In genomic region chr2:127367126-127367820, GRCm38 (mm10) we compare ENCODE assay signal across 26 mouse cellular contexts. TPM values are rescaled to one million over a fixed set of nuclear protein-coding genes. Genes with fewer than 3 reads are reported as not detected.
A peak's percentile ranks its signal among the peaks of the same experiment; 100 is the strongest.
DNase-seq lines count a peak whose midpoint lies in the region; ATAC-seq lines count a peak whose summit lies in the region.
"Had no signal": no experiment of that assay in that cellular context is flagged by ENCODE, and none has a peak within 500 bp of the region (broad histone marks: within the 10 kb centered on the region; RNA-seq: fewer than 3 reads in every experiment).

No protein-coding gene starts in this region.

- no peaks in the 10 kb centered on the region for H3K9me3 ChIP-seq in heart, embryonic 13.5 days
- H3K9me3 ChIP-seq in liver, embryonic 15.5 days (replicated peaks): no peaks in the 10 kb centered on the region
- H3K9me3 ChIP-seq: embryonic facial prominence, embryonic 10.5 days; forebrain, embryonic 15.5 days; hindbrain, embryonic 15.5 days; limb, embryonic 12.5 days; lung, embryonic 15.5 days had no signal

- no peak overlapping the region for H3K9ac ChIP-seq in heart, embryonic 13.5 days
- H3K9ac ChIP-seq in liver, embryonic 15.5 days: peak overlapping the region; percentile 78
- H3K9ac ChIP-seq: forebrain, embryonic 15.5 days; hindbrain, embryonic 15.5 days; limb, embryonic 12.5 days; lung, embryonic 15.5 days had no signal

- no peaks in the 10 kb centered on the region for H3K36me3 ChIP-seq in heart, embryonic 13.5 days
- H3K36me3 ChIP-seq in liver, embryonic 15.5 days (replicated peaks): peaks cover 18% of the 10 kb centered on the region; the same call in 1 of the 2 replicates
- H3K36me3 ChIP-seq: embryonic facial prominence, embryonic 10.5 days; forebrain, embryonic 15.5 days; hindbrain, embryonic 15.5 days; limb, embryonic 12.5 days; lung, embryonic 15.5 days had no signal

- H3K27ac ChIP-seq in heart, embryonic 13.5 days (replicated peaks): no peak overlapping the region
- peak overlapping the region; percentile 93 for H3K27ac ChIP-seq in liver, embryonic 15.5 days (replicated peaks)
- H3K27ac ChIP-seq: embryonic facial prominence, embryonic 10.5 days; forebrain, embryonic 15.5 days; hindbrain, embryonic 15.5 days; limb, embryonic 12.5 days; lung, embryonic 15.5 days had no signal

- DNase-seq in heart, postnatal 36 days: no peak
- peak; percentile 92 for DNase-seq in kidney, adult 9 months
- DNase-seq in kidney, postnatal 14 days: peak; percentile 72
- DNase-seq in left cerebral cortex, postnatal 36 days (ENCODE audit: low spot score in 2 of 2): no peak
- no peak for DNase-seq in cerebellum, adult 9-11 months
- DNase-seq: cerebellum, adult 2 months; gastrocnemius, postnatal 14 days; heart, adult 18-20 months; heart, postnatal 14 days; lung, postnatal 4 days; retina, postnatal 1 day; right cerebral cortex, postnatal 4 days had no signal

- no peak overlapping the region for H3K4me3 ChIP-seq in heart, embryonic 13.5 days
- H3K4me3 ChIP-seq in liver, embryonic 15.5 days (replicated peaks): peak overlapping the region; percentile 78
- H3K4me3 ChIP-seq: embryonic facial prominence, embryonic 10.5 days; forebrain, embryonic 15.5 days; hindbrain, embryonic 15.5 days; limb, embryonic 12.5 days; lung, embryonic 15.5 days had no signal

- peak overlapping the region; percentile 93 for H3K4me2 ChIP-seq in heart, embryonic 13.5 days
- peak overlapping the region; percentile 96 for H3K4me2 ChIP-seq in liver, embryonic 15.5 days
- H3K4me2 ChIP-seq: forebrain, embryonic 15.5 days; hindbrain, embryonic 15.5 days; limb, embryonic 12.5 days; lung, embryonic 15.5 days had no signal

- peaks cover 57% of the 10 kb centered on the region for H3K27me3 ChIP-seq in heart, embryonic 13.5 days (replicated peaks)
- peaks cover 54% of the 10 kb centered on the region for H3K27me3 ChIP-seq in liver, embryonic 15.5 days

- intact Hi-C loops in heart, postnatal 36 days (cut with DNase I): no loop called here
- intact Hi-C loops in left cerebral cortex, postnatal 36 days (cut with DNase I): no loop called here

- no peak for ATAC-seq in heart, embryonic 13.5 days (ENCODE audit: extremely low read depth, insufficient number of reproducible peaks, low FRiP score, low TSS enrichment)
- ATAC-seq in liver, embryonic 15.5 days (ENCODE audit: insufficient read depth): no peak
- ATAC-seq: forebrain, embryonic 15.5 days; intestine, postnatal 0 days had no signal

- 52% methylated on average over 10 of the region's 10 CpGs for WGBS in heart, embryonic 13.5 days
- WGBS in liver, embryonic 15.5 days (ENCODE audit: insufficient replicate concordance): 68% methylated on average over 10 of the region's 10 CpGs

- H3K4me1 ChIP-seq in heart, embryonic 13.5 days: peaks cover 58% of the 10 kb centered on the region
- H3K4me1 ChIP-seq in liver, embryonic 15.5 days (replicated peaks): peaks cover 97% of the 10 kb centered on the region

RNA-seq across cellular contexts. Expression of gene Adra2b, which starts 4.3 kb away (rescaled TPM):
- polyA plus RNA-seq in heart, embryonic 13.5 days (2015; fragmentation: Nextera tagmentation; extraction: Ambion mirVana): 1.6 and 1.8 TPM in 2 replicates
- 1 to 10 TPM in 1 of 2 experiments, under 1 TPM in 1; 0.80 to 1.2 TPM for total RNA-seq in heart, postnatal 36 days (2021)
- 21.7 and 24.0 TPM in 2 replicates for polyA plus RNA-seq in liver, embryonic 15.5 days (2015; fragmentation: Nextera tagmentation; extraction: Ambion mirVana)
- under 1 TPM; 0.25 to 0.97 TPM for total RNA-seq in left cerebral cortex, postnatal 36 days (2021)
- polyA plus RNA-seq: C2C12 had no signal

RNA-seq across cellular contexts. Expression of gene Astl, which starts 28.8 kb away (rescaled TPM):
- polyA plus RNA-seq in heart, embryonic 13.5 days (2015; fragmentation: Nextera tagmentation; extraction: Ambion mirVana): not detected in 2 replicates
- total RNA-seq in heart, postnatal 36 days (2021): not detected
- polyA plus RNA-seq in liver, embryonic 15.5 days (2015; fragmentation: Nextera tagmentation; extraction: Ambion mirVana): 0.03 TPM in 1 of 2 replicates, not detected in the other
- not detected for total RNA-seq in left cerebral cortex, postnatal 36 days (2021)
- total RNA-seq: common myeloid progenitor, adult 5-6 weeks; gastrocnemius, postnatal 14 days; heart, adult 18-20 months; heart, postnatal 14 days; layer of hippocampus, postnatal 14 days had no signal
- polyA plus RNA-seq: C2C12; cerebellum, adult 2 months; forebrain, embryonic 15.5 days; hindbrain, embryonic 15.5 days; intestine, postnatal 0 days; limb, embryonic 12.5 days; lung, embryonic 15.5 days; neural tube, embryonic 11.5 days; stomach, embryonic 16.5 days; urinary bladder, adult 2 months had no signal

RNA-seq across cellular contexts. Expression of gene Dusp2, which starts 31.3 kb away (rescaled TPM):
- 13.5 and 15.9 TPM in 2 replicates for polyA plus RNA-seq in heart, embryonic 13.5 days (2015; fragmentation: Nextera tagmentation; extraction: Ambion mirVana)
- under 1 TPM; 0.36 to 0.38 TPM for total RNA-seq in heart, postnatal 36 days (2021)
- 2.6 and 2.9 TPM in 2 replicates for polyA plus RNA-seq in liver, embryonic 15.5 days (2015; fragmentation: Nextera tagmentation; extraction: Ambion mirVana)
- total RNA-seq in left cerebral cortex, postnatal 36 days (2021): 1 to 10 TPM; 1.6 to 2.5 TPM

RNA-seq across cellular contexts. Expression of gene Gpat2, which starts 57.7 kb away (rescaled TPM):
- polyA plus RNA-seq in heart, embryonic 13.5 days (2015; fragmentation: Nextera tagmentation; extraction: Ambion mirVana): 0.41 and 0.45 TPM in 2 replicates
- total RNA-seq in heart, postnatal 36 days (2021): not detected
- polyA plus RNA-seq in liver, embryonic 15.5 days (2015; fragmentation: Nextera tagmentation; extraction: Ambion mirVana): 0.35 and 0.63 TPM in 2 replicates
- under 1 TPM in 1 of 2 experiments, not detected in 1; 0.63 TPM for total RNA-seq in left cerebral cortex, postnatal 36 days (2021)
- total RNA-seq: common myeloid progenitor, adult 5-6 weeks; gastrocnemius, postnatal 14 days; heart, adult 18-20 months had no signal
- polyA plus RNA-seq: forebrain, embryonic 15.5 days; neural tube, embryonic 11.5 days had no signal

Comparison
In these comparisons a context has a peak if more than half of its experiments do, and no peak if none do; other contexts are left out.
1. DNase-seq: peak in kidney, adult 9 months (single experiment) and kidney, postnatal 14 days (single experiment); none in heart, postnatal 36 days (0 of 2), left cerebral cortex, postnatal 36 days (0 of 2) and cerebellum, adult 9-11 months (single experiment).